Mouse (Mus musculus) hindbrain, embryonic 15.5 days (tissue): ENCODE results near the gene Invs. TPM values are rescaled to one million over a fixed set of nuclear protein-coding genes. Genes with fewer than 3 reads are reported as not detected.

Experiments
- ATAC-seq: fragments of 200-750 bp; cut with Nextera tagmentation; 2 replicates; pipeline ENCODE4 v1.8.0; 2017; ENCODE audit warnings: low read depth, moderate number of reproducible peaks, moderate TSS enrichment; ENCODE audit not compliant: low FRiP score
- H3K27ac ChIP-seq: fragments of 300-500 bp; sonication (generic); replicated peaks from 2 replicates; pipeline ENCODE4 v1.5.1; 2015; ENCODE audit warnings: mild to moderate bottlenecking, inconsistent platforms
- H3K27me3 ChIP-seq: fragments of 300-500 bp; sonication (generic); 2 replicates; pipeline ENCODE4 v1.6.1; 2015; ENCODE audit warnings: control low read depth, inconsistent platforms
- H3K36me3 ChIP-seq: fragments of 300-500 bp; sonication (generic); 2 replicates; pipeline ENCODE4 v1.6.1; 2015; ENCODE audit warnings: control low read depth, inconsistent platforms
- H3K4me1 ChIP-seq: fragments of 300-500 bp; sonication (generic); replicated peaks from 2 replicates; pipeline ENCODE4 v1.6.1; 2015; ENCODE audit warnings: control low read depth, inconsistent platforms
- H3K4me2 ChIP-seq: fragments of 300-500 bp; sonication (generic); 2 replicates; pipeline ENCODE4 v1.6.1; 2015; ENCODE audit warnings: moderate library complexity, mild to moderate bottlenecking, inconsistent platforms
- H3K4me3 ChIP-seq: fragments of 300-500 bp; sonication (generic); 2 replicates; pipeline ENCODE4 v1.5.1; 2015; ENCODE audit warnings: mild to moderate bottlenecking, inconsistent platforms
- H3K9ac ChIP-seq: fragments of 300-500 bp; sonication (generic); 2 replicates; pipeline ENCODE4 v1.6.1; 2015; ENCODE audit warnings: inconsistent platforms
- H3K9me3 ChIP-seq: fragments of 300-500 bp; sonication (generic); 2 replicates; pipeline ENCODE4 v1.6.1; 2016; ENCODE audit warnings: control low read depth, inconsistent platforms
- WGBS: fragments of 180-500 bp; shearing (Covaris S2); methylation state at CpG from one replicate; pipeline ENCODE4 v1.1.7; 2015; 5-methylcytosine and 5-hydroxymethylcytosine counted together
- polyA plus RNA-seq: library from polyadenylated mRNA; unstranded; fragments of >200 nt; fragmentation: Nextera tagmentation; extraction: Ambion mirVana; gene quantifications from 2 replicates; pipeline ENCODE4 v1.2.1, GENCODE M21; 2015

Invs gene
- polyA plus RNA-seq: 6.1 and 7.1 TPM in 2 replicates

DNA sequence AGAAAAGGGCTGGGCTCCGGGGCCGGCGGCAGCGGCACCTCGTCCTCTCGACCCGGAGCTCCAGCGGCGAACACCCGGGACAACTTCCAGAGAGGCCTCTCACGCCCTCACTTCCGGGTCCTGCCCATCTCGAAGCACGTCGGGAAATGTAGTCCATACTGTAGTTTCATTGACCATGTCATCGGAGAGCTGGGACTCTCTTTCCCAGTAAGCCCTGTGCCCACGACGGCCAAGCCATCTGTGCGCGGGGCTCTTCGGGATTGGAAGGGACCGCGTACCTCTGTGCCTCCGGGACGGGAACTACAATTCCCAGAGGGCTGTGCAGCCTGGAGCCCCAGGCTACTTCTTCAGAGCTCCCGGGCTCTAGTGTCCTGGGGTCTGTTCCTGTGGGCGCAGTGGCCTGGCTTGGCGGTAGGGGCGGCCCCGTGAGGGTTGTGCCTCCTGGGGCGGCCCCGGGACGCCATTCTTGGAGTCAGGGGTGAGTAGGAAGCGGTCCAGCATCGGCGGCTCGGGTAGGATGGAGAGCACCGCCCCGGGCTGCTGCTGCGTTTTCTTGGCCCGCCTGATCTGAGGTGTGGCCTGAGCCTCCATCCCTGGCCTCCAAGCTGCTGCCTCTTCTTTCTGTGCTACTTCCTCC lies at the start of gene Invs, which contains the start of gene Erp44:
Gene Invs (plus strand): TSS at position 263 of the 637 bp plus-strand sequence.
Gene Erp44 (minus strand): TSS at position 61 of the 637 bp plus-strand sequence.
- Histone ChIP-seq H3K36me3 (no peaks in the 10 kb centered on the region), H3K9ac (peak within 1 kb of the TSS; percentile 88), H3K4me1 (peaks cover 19% of the 10 kb centered on the region), H3K27me3 (no peaks in the 10 kb centered on the region), H3K4me2 (peak within 1 kb of the TSS; percentile 72), H3K4me3 (peak within 1 kb of the TSS; percentile 80), H3K9me3 (no peaks in the 10 kb centered on the region), H3K27ac (peak within 1 kb of the TSS; percentile 86)
- ATAC-seq: peak; percentile 100
- under 1% methylated on average over 41 of the region's 41 CpGs for WGBS

DNA sequence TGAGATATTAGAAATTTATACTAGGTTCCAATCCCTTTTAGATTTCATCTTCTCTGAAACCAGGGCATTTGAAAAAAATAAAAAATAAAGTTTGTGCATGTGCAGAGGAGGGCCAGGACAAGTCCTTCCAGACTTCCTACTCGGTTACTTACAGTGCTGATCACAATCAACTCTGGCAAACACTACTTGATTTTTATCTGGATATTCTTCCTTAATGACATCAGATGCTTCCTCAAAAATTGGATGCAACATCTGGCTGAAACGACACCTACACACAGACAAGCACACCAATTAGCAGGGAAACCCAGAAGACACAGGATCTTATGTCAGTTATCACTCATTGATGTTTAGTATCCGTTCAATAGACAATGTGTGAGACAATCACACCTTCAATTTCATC lies 42.8 kb upstream of the Invs start:
- Histone ChIP-seq H3K4me3 (no peak overlapping the region), H3K9me3 (no peaks in the 10 kb centered on the region), H3K27ac (no peak overlapping the region), H3K9ac (no peak overlapping the region), H3K4me2 (no peak overlapping the region), H3K36me3 (no peaks in the 10 kb centered on the region), H3K27me3 (no peaks in the 10 kb centered on the region), H3K4me1 (no peaks in the 10 kb centered on the region)
- WGBS: 87% methylated on average over 3 of the region's 3 CpGs
- no peak for ATAC-seq

DNA sequence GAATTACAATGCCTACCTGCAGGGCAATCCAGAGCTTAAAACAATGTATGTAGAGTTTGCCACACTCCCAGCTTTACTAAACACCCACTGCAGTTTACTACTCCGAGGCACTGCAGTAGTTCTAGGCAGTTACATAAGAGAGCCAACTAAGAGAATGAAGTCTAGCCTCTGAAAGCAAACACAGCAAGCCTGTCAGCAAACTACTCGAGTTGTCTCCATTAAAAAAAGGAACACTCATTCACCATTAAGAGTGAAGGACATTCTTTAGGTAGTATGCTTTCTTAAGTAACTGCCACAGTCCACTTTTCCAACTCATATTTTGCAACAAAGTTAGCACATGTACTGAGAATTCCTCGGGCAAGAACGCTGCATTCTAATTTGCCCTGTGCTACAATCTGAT lies 40.5 kb upstream of the Invs start:
- ATAC-seq: no peak
- Histone ChIP-seq H3K36me3 (no peaks in the 10 kb centered on the region), H3K4me3 (no peak overlapping the region), H3K27ac (no peak overlapping the region), H3K27me3 (no peaks in the 10 kb centered on the region), H3K4me1 (no peaks in the 10 kb centered on the region), H3K9ac (no peak overlapping the region), H3K9me3 (no peaks in the 10 kb centered on the region), H3K4me2 (no peak overlapping the region)
- WGBS: 90% methylated on average over 4 of the region's 4 CpGs

DNA sequence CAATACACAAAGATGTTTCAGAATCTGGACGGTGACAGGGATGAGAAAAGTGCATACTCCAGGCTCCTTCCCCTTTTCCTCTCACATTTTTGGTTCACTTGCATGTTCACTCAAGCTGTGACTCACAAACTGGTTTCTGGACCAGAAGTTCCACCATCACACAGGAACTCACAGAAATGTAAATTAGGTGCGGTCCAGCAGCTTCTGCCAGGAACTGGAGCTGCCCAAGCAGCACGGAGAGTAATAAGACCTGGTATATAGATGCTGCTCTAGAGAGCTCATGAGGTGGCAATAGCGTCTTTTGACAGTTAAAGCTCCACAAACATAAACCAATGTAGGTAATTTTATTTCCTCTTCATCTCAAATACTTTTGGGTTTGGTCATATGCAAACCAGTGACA lies 37.1 kb upstream of the Invs start:
- H3K27ac ChIP-seq: no peak overlapping the region

DNA sequence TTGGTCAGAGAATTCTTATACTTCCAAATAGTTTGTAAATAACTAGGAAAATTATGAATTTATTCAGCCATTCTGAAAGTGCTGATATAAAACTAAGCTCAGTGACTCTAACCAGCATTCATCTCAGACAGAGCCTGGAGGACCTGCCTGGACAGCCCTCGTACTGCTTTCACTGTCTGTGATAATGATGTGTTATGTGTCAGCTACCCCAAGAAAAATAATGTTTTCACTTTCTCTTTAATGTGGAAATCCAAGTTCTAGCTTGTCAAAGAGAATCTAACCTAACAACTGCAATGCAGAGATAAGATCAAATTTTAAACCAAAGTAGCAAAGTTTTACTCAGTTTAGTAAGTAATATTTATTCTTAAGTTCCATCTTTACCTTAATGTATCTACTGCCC lies 35.8 kb upstream of the Invs start:
- no peak overlapping the region for H3K9ac ChIP-seq
- no peaks in the 10 kb centered on the region for H3K4me1 ChIP-seq
- no peak overlapping the region for H3K27ac ChIP-seq
- 62% methylated on average over 1 of the region's 1 CpGs for WGBS
- no peak for ATAC-seq
- H3K9me3 ChIP-seq: no peaks in the 10 kb centered on the region
- no peaks in the 10 kb centered on the region for H3K36me3 ChIP-seq
- no peaks in the 10 kb centered on the region for H3K27me3 ChIP-seq
- H3K4me2 ChIP-seq: no peak overlapping the region
- H3K4me3 ChIP-seq: no peak overlapping the region

More for the DNA sequence above, 37.1 kb upstream of the Invs start:
- H3K4me2 ChIP-seq: no peak overlapping the region
- H3K9ac ChIP-seq: no peak overlapping the region
- no peaks in the 10 kb centered on the region for H3K36me3 ChIP-seq
- no peak overlapping the region for H3K4me3 ChIP-seq
- no peaks in the 10 kb centered on the region for H3K27me3 ChIP-seq
- no peaks in the 10 kb centered on the region for H3K9me3 ChIP-seq
- WGBS: 89% methylated on average over 4 of the region's 4 CpGs
- no peak for ATAC-seq
- no peaks in the 10 kb centered on the region for H3K4me1 ChIP-seq

DNA sequence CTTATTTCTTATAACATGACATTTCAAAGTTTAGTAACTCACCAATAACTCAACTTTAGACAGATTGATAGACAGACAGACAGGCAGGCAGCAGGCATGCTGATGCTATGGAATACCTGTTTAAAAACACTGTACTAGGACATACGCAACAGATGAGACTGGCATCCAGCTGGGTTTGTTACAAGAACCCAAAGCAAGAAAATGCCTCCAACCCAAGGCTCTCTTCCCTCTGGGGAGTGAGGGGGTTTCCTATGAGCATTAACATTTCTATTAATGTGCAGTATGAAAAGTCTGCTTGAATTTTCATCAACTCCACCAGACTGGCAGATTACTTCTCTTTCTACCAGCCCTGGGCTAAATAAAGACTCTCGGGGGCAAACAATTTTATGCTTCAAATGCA lies 35.3 kb upstream of the Invs start:
- no peaks in the 10 kb centered on the region for H3K9me3 ChIP-seq
- no peak for ATAC-seq
- H3K27ac ChIP-seq: no peak overlapping the region
- H3K9ac ChIP-seq: no peak overlapping the region
- H3K27me3 ChIP-seq: no peaks in the 10 kb centered on the region
- no peaks in the 10 kb centered on the region for H3K4me1 ChIP-seq
- H3K4me2 ChIP-seq: no peak overlapping the region
- H3K4me3 ChIP-seq: no peak overlapping the region
- WGBS: 76% methylated on average over 2 of the region's 2 CpGs
- H3K36me3 ChIP-seq: no peaks in the 10 kb centered on the region

DNA sequence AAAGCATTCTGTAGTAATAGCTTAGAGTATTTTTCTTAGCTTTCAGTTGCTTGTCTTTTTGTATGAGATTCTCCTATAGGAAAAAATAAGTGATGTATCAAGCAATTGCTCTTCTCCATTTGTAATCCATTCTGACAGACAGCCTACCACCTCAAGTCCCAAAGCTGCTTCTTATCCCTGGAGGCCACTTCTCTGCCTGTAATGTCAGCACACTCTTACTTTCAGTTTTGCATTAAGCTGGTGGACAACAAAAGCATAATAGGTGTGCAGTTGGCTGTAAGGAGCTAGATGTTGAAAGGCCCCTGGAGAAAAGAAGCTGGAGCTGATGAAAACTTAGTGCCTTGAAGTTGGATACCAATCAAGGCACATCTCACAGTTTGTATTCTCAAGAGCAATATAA lies 26.3 kb upstream of the Invs start:
- no peak for ATAC-seq
- Histone ChIP-seq H3K27me3 (no peaks in the 10 kb centered on the region), H3K4me2 (no peak overlapping the region), H3K36me3 (no peaks in the 10 kb centered on the region), H3K9ac (no peak overlapping the region), H3K4me1 (no peaks in the 10 kb centered on the region), H3K27ac (no peak overlapping the region), H3K4me3 (no peak overlapping the region), H3K9me3 (no peaks in the 10 kb centered on the region)

DNA sequence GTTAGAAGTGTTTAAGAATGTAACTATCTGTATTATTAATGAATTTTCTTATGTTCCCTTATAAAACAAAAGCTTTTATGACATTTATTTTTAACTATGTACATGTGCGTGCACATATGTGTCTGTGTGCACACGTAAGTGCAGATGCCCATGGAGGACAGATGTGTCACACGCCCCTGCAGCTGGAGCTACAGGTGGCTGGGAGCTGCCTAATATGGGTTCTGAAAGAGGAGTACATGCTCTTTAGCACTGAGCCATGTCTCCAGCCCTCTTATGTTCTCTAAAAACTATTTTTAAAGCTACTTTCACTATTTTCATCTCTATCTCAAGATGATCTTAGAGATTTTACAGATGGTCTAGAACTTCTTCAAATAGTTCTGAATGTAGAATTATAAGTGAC lies 21.5 kb upstream of the Invs start:
- Histone ChIP-seq H3K4me1 (no peaks in the 10 kb centered on the region), H3K27ac (no peak overlapping the region), H3K4me3 (no peak overlapping the region), H3K27me3 (no peaks in the 10 kb centered on the region), H3K4me2 (no peak overlapping the region), H3K9me3 (no peaks in the 10 kb centered on the region), H3K36me3 (no peaks in the 10 kb centered on the region), H3K9ac (no peak overlapping the region)
- no peak for ATAC-seq
- WGBS: 93% methylated on average over 3 of the region's 3 CpGs

DNA sequence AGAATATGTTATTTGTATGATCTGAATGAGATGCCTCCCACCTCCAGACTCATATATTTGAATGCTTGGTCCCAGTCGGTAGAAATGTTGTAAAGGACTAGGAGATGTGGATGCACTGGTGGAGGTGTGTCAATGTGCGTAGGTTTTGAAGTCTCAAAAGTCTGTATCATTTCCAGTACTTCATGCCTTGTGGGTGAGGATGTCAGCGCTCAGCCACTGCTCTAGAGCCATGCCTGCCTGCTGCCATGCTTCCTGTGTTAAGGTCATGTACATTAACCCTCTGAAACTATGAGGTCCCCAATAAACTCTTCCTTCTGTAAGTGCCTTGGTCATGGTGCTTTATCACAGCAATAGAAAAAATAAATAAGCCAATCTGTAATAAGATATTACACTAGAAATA lies 11.9 kb upstream of the Invs start:
- H3K27ac ChIP-seq: no peak overlapping the region
- WGBS: 91% methylated on average over 3 of the region's 3 CpGs
- H3K4me3 ChIP-seq: no peak overlapping the region
- H3K27me3 ChIP-seq: no peaks in the 10 kb centered on the region
- no peaks in the 10 kb centered on the region for H3K36me3 ChIP-seq
- H3K4me1 ChIP-seq: no peaks in the 10 kb centered on the region
- H3K9me3 ChIP-seq: no peaks in the 10 kb centered on the region
- ATAC-seq: no peak
- H3K4me2 ChIP-seq: no peak overlapping the region
- H3K9ac ChIP-seq: no peak overlapping the region

DNA sequence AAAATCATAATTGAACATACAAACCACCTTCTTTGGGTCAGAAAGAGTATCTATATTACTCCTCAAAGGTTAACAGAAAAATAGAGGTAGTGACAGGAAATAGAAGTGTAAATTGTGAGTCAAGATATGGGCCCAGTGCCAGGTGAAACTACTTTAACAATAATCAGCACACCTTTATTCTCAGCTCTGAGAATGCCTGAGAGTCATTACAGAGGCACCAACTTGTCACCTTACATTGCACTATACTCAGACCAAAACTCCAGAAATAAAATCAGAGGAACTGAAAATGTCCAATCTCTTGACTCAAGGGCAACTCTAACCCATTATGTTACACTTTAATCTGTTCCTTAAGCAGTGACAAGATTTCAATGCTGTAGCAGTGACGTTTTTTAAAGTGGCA lies 11.4 kb upstream of the Invs start:
- ATAC-seq: no peak
- H3K27ac ChIP-seq: no peak overlapping the region
- no peak overlapping the region for H3K4me3 ChIP-seq
- H3K27me3 ChIP-seq: no peaks in the 10 kb centered on the region
- no peaks in the 10 kb centered on the region for H3K36me3 ChIP-seq
- WGBS: 97% methylated on average over 1 of the region's 1 CpGs
- no peak overlapping the region for H3K9ac ChIP-seq
- H3K4me1 ChIP-seq: no peaks in the 10 kb centered on the region
- H3K9me3 ChIP-seq: no peaks in the 10 kb centered on the region
- H3K4me2 ChIP-seq: no peak overlapping the region

DNA sequence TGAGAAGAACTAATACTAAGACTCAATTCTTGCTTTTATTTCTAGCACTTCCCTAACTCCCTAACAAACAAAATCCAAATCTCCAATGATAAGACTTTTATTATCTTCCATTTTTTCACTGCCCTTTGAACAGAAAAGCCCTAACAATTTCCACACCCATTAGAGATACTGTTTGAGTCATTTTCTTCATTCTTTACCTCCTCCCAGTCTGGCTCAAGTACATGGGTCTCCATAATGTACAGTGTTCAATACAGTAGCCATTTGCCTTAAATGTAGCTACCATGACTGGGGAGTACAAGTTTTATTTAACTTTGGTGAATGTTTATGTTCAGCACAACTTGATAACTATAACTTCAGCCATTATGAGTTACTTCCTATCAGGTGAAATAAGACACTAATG lies 9.0 kb upstream of the Invs start:
- H3K9me3 ChIP-seq: no peaks in the 10 kb centered on the region
- no peak overlapping the region for H3K27ac ChIP-seq
- H3K4me3 ChIP-seq: no peak overlapping the region
- H3K27me3 ChIP-seq: no peaks in the 10 kb centered on the region
- ATAC-seq: no peak
- H3K4me2 ChIP-seq: no peak overlapping the region
- no peak overlapping the region for H3K9ac ChIP-seq
- no peaks in the 10 kb centered on the region for H3K36me3 ChIP-seq
- no peaks in the 10 kb centered on the region for H3K4me1 ChIP-seq

DNA sequence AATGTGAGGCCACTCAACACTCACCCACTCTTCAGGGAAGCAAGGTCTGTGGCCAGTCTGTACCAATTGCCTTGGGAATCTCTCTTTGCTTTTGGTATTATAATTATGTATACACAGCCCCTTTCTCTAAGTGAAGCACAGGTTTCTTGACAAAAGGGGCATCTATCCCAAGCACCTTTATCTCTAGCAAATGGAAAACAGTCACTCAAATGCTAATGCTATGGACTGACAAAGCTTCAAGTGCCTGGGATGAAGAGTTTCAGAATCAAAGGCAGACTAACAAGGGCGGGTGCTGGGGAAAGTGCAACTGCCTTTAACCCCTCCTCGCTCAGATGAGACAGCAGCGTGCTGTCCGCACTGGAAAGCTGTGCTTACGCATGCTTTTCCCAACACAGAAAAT lies 7.7 kb upstream of the Invs start:
- H3K27me3 ChIP-seq: no peaks in the 10 kb centered on the region
- H3K9ac ChIP-seq: no peak overlapping the region
- H3K36me3 ChIP-seq: no peaks in the 10 kb centered on the region
- H3K27ac ChIP-seq: no peak overlapping the region
- no peaks in the 10 kb centered on the region for H3K4me1 ChIP-seq
- no peaks in the 10 kb centered on the region for H3K9me3 ChIP-seq
- H3K4me2 ChIP-seq: no peak overlapping the region
- 38% methylated on average over 5 of the region's 5 CpGs for WGBS
- no peak for ATAC-seq
- no peak overlapping the region for H3K4me3 ChIP-seq

DNA sequence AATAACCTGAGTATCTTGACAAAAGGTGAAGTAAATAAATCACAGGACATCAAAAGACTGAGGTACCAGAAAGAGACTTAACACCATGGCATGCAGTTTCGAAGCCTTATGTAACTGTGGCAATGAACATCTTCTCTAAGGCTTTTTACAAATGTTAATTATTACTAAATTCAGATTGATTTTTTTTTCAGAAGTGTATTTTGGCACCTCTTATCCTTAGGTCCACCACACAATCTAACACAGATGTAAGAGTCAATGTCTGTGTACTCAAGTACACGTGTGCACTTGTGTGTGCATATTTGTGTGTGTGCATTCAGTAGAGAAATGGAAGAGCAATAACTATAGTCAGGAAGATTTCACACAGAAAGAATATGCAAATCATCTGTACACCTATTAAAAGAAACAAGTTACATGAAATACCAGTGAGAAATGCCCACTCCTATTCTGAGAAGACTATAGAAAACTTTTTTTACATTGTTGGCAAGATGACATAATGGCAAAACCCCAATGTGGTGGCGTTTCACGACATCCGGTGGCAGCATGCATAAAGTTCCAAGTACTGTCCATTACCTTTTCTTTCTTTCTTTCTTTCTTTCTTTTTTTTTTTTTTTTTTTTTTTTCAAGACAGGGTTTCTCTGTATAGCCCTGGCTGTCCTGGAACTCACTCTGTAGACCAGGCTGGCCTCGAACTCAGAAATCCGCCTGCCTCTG lies 6.3 kb upstream of the Invs start:
- Histone ChIP-seq H3K9ac (no peak overlapping the region), H3K9me3 (no peaks in the 10 kb centered on the region), H3K27me3 (no peaks in the 10 kb centered on the region), H3K36me3 (no peaks in the 10 kb centered on the region), H3K4me1 (peaks cover 8% of the 10 kb centered on the region), H3K27ac (no peak overlapping the region), H3K4me2 (no peak overlapping the region), H3K4me3 (no peak overlapping the region)
- ATAC-seq: no peak
- WGBS: 94% methylated on average over 7 of the region's 7 CpGs
